Mouse (Mus musculus) ES-Bruce4 (cell line): ENCODE results near the gene Irf1. TPM values are rescaled to one million over a fixed set of nuclear protein-coding genes. Genes with fewer than 3 reads are reported as not detected.
A peak's percentile ranks its signal among the peaks of the same experiment; 100 is the strongest.

Experiments used
- H3K27ac ChIP-seq: 2 replicates; pipeline ENCODE4 v1.5.1; 2012; ENCODE audit warnings: low read length, inconsistent platforms; ENCODE audit not compliant: insufficient read depth
- H3K27me3 ChIP-seq: 2 replicates; pipeline ENCODE4 v1.6.1; 2012; ENCODE audit warnings: mild to moderate bottlenecking, low read length, inconsistent platforms; ENCODE audit not compliant: control insufficient read depth, poor library complexity, insufficient read depth, severe bottlenecking
- H3K36me3 ChIP-seq: 2 replicates; pipeline ENCODE4 v1.6.1; 2012; ENCODE audit warnings: inconsistent platforms, mild to moderate bottlenecking, low read length, moderate library complexity; ENCODE audit not compliant: control insufficient read depth, poor library complexity, insufficient read depth, severe bottlenecking
- H3K4me1 ChIP-seq: one replicate; pipeline ENCODE4 v1.8.1; 2011; ENCODE audit warnings: low read length; ENCODE audit not compliant: control insufficient read depth, insufficient read depth
- H3K4me3 ChIP-seq: 2 replicates; pipeline ENCODE4 v1.5.1; 2011; ENCODE audit warnings: low read depth, mild to moderate bottlenecking, low read length
- H3K9ac ChIP-seq: 2 replicates; pipeline ENCODE4 v1.6.1; 2012; ENCODE audit warnings: low read depth, mild to moderate bottlenecking, inconsistent platforms; ENCODE audit not compliant: poor library complexity, severe bottlenecking
- H3K9me3 ChIP-seq: replicated peaks from 2 replicates; pipeline ENCODE4 v1.6.1; 2012; ENCODE audit warnings: mild to moderate bottlenecking, low read length, inconsistent platforms; ENCODE audit not compliant: control insufficient read depth, poor library complexity, insufficient read depth, severe bottlenecking
- CTCF ChIP-seq: IDR thresholded peaks from one replicate; pipeline ENCODE4 v1.8.1; 2011; ENCODE audit warnings: low read depth, low read length
- EP300 ChIP-seq: IDR thresholded peaks from 2 replicates; pipeline ENCODE4 v1.6.1; 2011; ENCODE audit warnings: low read depth, low read length; ENCODE audit not compliant: insufficient read depth
- POLR2A ChIP-seq: IDR thresholded peaks from one replicate; pipeline ENCODE4 v1.8.1; 2011; ENCODE audit warnings: low read length; ENCODE audit not compliant: insufficient read depth
- polyA plus RNA-seq: library from polyadenylated mRNA; stranded (reverse); fragments of >200 nt; gene quantifications from 2 replicates; pipeline ENCODE4 v1.2.4, GENCODE M21; 2011; ENCODE audit warnings: low read depth; ENCODE audit not compliant: missing spikeins, insufficient read depth, insufficient read length

The Irf1 gene
- polyA plus RNA-seq, 1 experiment, result 75.7 TPM

GRCm38 (mm10) chr11:53798041-53798711 lies 28.4 kb downstream of the Irf1 start:
- no peaks in the 10 kb centered on the region for H3K9me3 ChIP-seq
- no peak overlapping the region for H3K27ac ChIP-seq
- no peaks in the 10 kb centered on the region for H3K27me3 ChIP-seq
- peaks cover 22% of the 10 kb centered on the region for H3K4me1 ChIP-seq
- TF ChIP-seq POLR2A (no peak), EP300 (no peak), CTCF (no peak)
- no peaks in the 10 kb centered on the region for H3K36me3 ChIP-seq
- H3K9ac ChIP-seq, result no peak overlapping the region
- H3K4me3 ChIP-seq, result no peak overlapping the region

GRCm38 (mm10) chr11:53800036-53800435 lies 30.2 kb downstream of the Irf1 start:
- Histone ChIP-seq H3K36me3 (no peaks in the 10 kb centered on the region), H3K4me1 (peaks cover 26% of the 10 kb centered on the region), H3K9ac (no peak overlapping the region), H3K4me3 (no peak overlapping the region), H3K27ac (peak overlapping the region; percentile 54), H3K9me3 (no peaks in the 10 kb centered on the region), H3K27me3 (no peaks in the 10 kb centered on the region)
- TF ChIP-seq CTCF, result no peak
- no peak for TF ChIP-seq POLR2A
- TF ChIP-seq EP300, result peak; percentile 35; the same call in 1 of the 2 replicates

GRCm38 (mm10) chr11:53800975-53801374 lies 31.2 kb downstream of the Irf1 start:
- no peak for TF ChIP-seq POLR2A
- TF ChIP-seq EP300, result peak; percentile 77
- TF ChIP-seq CTCF, result no peak
- Histone ChIP-seq H3K36me3 (no peaks in the 10 kb centered on the region), H3K9ac (no peak overlapping the region), H3K27me3 (no peaks in the 10 kb centered on the region), H3K4me3 (no peak overlapping the region), H3K4me1 (peaks cover 25% of the 10 kb centered on the region), H3K9me3 (no peaks in the 10 kb centered on the region), H3K27ac (peak overlapping the region; percentile 54)

GRCm38 (mm10) chr11:53803093-53803492 lies 33.3 kb downstream of the Irf1 start:
- Histone ChIP-seq H3K4me3 (no peak overlapping the region), H3K36me3 (no peaks in the 10 kb centered on the region), H3K27ac (no peak overlapping the region), H3K9ac (no peak overlapping the region), H3K27me3 (no peaks in the 10 kb centered on the region), H3K4me1 (peaks cover 23% of the 10 kb centered on the region), H3K9me3 (no peaks in the 10 kb centered on the region)
- TF ChIP-seq CTCF, result no peak
- TF ChIP-seq EP300, result no peak
- no peak for TF ChIP-seq POLR2A

GRCm38 (mm10) chr11:53803494-53803893 lies 33.7 kb downstream of the Irf1 start:
- no peak overlapping the region for H3K27ac ChIP-seq
- no peak overlapping the region for H3K4me3 ChIP-seq

GRCm38 (mm10) chr11:53804569-53805344 lies 34.9 kb downstream of the Irf1 start:
- no peaks in the 10 kb centered on the region for H3K36me3 ChIP-seq
- H3K27ac ChIP-seq, result no peak overlapping the region
- peaks cover 21% of the 10 kb centered on the region for H3K4me1 ChIP-seq
- no peaks in the 10 kb centered on the region for H3K27me3 ChIP-seq
- H3K9me3 ChIP-seq, result no peaks in the 10 kb centered on the region
- TF ChIP-seq CTCF, result no peak
- TF ChIP-seq POLR2A, result peak; percentile 52
- TF ChIP-seq EP300, result no peak
- no peak overlapping the region for H3K4me3 ChIP-seq
- no peak overlapping the region for H3K9ac ChIP-seq

More at GRCm38 (mm10) chr11:53803494-53803893, 33.7 kb downstream of the Irf1 start:
- Histone ChIP-seq H3K27me3 (no peaks in the 10 kb centered on the region), H3K9me3 (no peaks in the 10 kb centered on the region), H3K4me1 (peaks cover 23% of the 10 kb centered on the region), H3K9ac (no peak overlapping the region), H3K36me3 (no peaks in the 10 kb centered on the region)
- TF ChIP-seq POLR2A, result no peak
- no peak for TF ChIP-seq EP300
- no peak for TF ChIP-seq CTCF
